Mouse (Mus musculus): ENCODE measurements around the gene Tnnt2. TPM values are rescaled to one million over a fixed set of nuclear protein-coding genes. Genes with fewer than 3 reads are reported as not detected.

Gene Tnnt2
- polyA plus RNA-seq, 1 experiment from 2014 or later: 2,168 TPM

DNA sequence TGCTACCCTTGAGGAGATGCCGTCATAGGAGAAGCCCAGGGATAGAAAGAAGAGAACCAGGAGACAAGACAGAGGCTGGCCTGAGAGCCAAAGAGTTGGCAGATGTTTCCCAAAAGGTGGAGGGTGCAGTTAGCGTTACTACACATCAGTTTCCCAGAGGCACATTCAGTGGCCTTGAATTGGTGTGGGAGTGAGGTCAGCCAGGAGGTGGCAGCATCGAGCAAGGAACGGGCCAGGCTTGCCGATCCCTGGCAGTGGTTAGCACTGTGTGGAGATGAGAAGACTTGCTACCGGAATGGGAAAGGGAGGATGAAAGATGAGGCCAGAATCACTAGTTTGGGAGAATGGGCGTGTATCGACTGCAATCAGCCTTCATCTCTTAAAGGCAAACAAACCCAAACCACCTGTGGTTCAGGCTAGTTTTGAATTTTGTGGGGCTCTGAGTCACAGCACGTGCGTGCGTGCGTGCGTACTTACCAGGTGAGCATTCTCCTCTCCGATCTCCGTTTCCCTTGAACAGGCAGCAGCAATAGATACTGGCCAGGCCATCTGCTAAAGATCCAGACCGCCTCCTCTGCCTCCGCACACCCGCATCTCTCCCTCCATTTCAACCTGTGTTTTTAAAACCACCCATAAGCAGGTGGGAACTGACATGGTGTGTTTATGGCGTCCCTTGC is 29.5 kb downstream of the Tnnt2 start:
- Histone ChIP-seq H3K4me3 (no peak overlapping the region), H3K27me3 (ENCODE audit: insufficient read depth, poor library complexity, severe bottlenecking) (peaks cover 27% of the 10 kb centered on the region), H3K27ac (no peak overlapping the region), H3K36me3 (no peaks in the 10 kb centered on the region), H3K4me1 (peaks cover 15% of the 10 kb centered on the region), H3K9me3 (no peaks in the 10 kb centered on the region)
- DNase-seq (ENCODE audit: low spot score): peak; percentile 92
- WGBS: 44% methylated on average over 19 of the region's 19 CpGs

DNA sequence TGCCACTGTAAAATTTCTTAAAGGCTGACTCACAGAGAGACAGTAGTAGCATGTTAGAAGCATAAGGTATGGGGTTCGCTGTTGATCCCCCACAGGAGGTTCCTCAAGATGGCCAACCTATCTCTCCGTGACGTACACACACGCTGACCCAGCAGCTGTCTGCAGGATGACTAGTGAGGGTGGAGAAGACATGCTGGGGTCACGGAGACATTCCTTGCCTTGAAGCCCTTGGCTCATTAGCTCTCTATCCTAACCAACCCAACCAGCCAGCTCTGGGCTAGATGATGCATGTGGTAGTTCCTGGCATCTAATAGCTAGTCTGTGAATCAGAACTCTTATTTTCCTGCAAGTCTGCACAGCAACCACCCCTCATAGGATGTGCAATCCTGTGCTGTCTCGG is 32.4 kb downstream of the Tnnt2 start:
- peaks cover 30% of the 10 kb centered on the region for H3K27me3 ChIP-seq (ENCODE audit: insufficient read depth, poor library complexity, severe bottlenecking)
- H3K9me3 ChIP-seq: no peaks in the 10 kb centered on the region
- no peak overlapping the region for H3K27ac ChIP-seq
- no peaks in the 10 kb centered on the region for H3K4me1 ChIP-seq
- no peak overlapping the region for H3K4me3 ChIP-seq
- no peaks in the 10 kb centered on the region for H3K36me3 ChIP-seq
- no peak for DNase-seq (ENCODE audit: low spot score)
- 80% methylated on average over 6 of the region's 6 CpGs for WGBS

DNA sequence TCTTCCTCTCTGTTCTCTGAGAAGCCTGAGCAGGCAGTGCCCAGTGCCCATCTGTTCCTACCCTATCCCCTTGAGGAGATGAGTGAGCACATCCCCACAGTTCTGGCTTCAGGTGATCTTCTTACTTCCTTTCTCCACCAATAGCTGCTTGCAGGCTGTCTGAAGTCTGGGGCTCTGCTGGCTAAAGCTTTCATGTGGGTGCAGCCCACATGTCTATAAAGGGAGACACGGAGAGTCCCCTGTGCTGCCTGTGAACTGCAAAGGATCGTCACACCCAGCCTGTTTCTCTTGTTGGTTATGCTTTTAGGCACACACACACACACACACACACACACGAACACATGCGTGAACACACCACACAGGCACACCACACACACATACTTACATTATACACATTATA is 36.8 kb downstream of the Tnnt2 start:
- 78% methylated on average over 4 of the region's 4 CpGs for WGBS

DNA sequence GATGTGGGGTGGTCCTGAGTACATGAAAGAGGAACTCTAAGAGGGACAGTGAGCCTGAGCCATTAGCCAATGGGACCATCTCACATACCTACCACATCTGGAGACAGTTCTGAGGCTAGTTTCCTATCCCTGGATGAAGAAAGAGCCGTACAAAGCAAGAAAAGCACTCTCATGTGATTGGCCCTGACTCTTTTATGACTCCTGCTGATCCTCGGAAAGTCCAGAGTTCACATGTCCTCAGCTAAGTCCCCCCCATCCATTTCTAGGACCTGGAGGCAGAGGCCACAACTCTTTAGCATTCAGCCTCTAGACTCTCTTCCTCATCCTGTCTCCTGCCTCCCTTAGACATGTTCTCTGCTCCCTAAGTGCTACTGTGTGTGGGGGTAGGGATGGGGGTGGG is 41.1 kb downstream of the Tnnt2 start:
- H3K27ac ChIP-seq: no peak overlapping the region
- no peaks in the 10 kb centered on the region for H3K4me1 ChIP-seq
- 65% methylated on average over 2 of the region's 2 CpGs for WGBS
- H3K9me3 ChIP-seq: no peaks in the 10 kb centered on the region
- no peaks in the 10 kb centered on the region for H3K36me3 ChIP-seq
- DNase-seq (ENCODE audit: low spot score): no peak
- peaks cover 36% of the 10 kb centered on the region for H3K27me3 ChIP-seq (ENCODE audit: insufficient read depth, poor library complexity, severe bottlenecking)
- H3K4me3 ChIP-seq: no peak overlapping the region

More for the DNA sequence above, 36.8 kb downstream of the Tnnt2 start:
- no peaks in the 10 kb centered on the region for H3K9me3 ChIP-seq
- no peak overlapping the region for H3K4me3 ChIP-seq
- no peaks in the 10 kb centered on the region for H3K36me3 ChIP-seq
- DNase-seq (ENCODE audit: low spot score): no peak
- H3K4me1 ChIP-seq: no peaks in the 10 kb centered on the region
- H3K27ac ChIP-seq: no peak overlapping the region
- H3K27me3 ChIP-seq (ENCODE audit: insufficient read depth, poor library complexity, severe bottlenecking): peaks cover 13% of the 10 kb centered on the region

DNA sequence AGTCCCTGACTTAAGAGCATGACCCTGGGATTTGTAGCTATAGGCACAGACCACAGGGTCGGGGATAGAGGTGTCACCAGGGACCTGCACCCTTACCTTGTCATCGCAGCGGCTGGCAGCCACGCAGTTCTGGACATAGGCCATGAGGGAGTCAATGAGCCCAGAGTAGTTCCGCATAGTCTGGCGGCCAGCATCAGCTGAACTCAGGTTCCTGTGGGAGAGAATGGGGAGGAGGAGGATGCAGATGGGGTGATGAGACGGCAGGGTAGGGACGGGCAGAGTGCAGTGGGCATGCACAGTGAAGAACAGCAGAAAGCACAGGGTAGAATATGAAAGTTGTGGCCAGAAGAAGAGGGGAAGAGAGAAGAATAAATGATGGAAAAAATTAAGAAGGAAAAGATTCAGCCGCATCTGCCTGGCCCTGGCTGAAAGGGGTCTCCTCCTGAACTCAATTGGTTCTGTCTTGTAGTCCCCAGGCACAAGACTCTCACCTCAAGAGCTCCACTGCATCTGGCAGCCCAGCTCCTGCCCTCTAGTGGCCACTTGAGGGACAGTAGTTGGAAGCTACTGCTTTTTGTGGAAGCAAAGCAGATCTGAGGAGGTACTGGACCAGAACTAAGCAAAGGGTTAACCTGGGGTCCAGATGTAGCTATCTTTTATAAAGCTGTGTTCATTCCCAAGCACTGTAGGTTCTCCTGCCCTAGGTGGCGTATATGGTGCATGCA is 46.4 kb downstream of the Tnnt2 start:
- no peak for DNase-seq (ENCODE audit: low spot score)
- peaks cover 37% of the 10 kb centered on the region; the same call in 1 of the 2 replicates for H3K27me3 ChIP-seq (ENCODE audit: insufficient read depth, poor library complexity, severe bottlenecking)
- no peaks in the 10 kb centered on the region for H3K4me1 ChIP-seq
- H3K4me3 ChIP-seq: no peak overlapping the region
- no peaks in the 10 kb centered on the region for H3K36me3 ChIP-seq
- 62% methylated on average over 10 of the region's 10 CpGs for WGBS
- H3K9me3 ChIP-seq: no peaks in the 10 kb centered on the region
- H3K27ac ChIP-seq: no peak overlapping the region

DNA sequence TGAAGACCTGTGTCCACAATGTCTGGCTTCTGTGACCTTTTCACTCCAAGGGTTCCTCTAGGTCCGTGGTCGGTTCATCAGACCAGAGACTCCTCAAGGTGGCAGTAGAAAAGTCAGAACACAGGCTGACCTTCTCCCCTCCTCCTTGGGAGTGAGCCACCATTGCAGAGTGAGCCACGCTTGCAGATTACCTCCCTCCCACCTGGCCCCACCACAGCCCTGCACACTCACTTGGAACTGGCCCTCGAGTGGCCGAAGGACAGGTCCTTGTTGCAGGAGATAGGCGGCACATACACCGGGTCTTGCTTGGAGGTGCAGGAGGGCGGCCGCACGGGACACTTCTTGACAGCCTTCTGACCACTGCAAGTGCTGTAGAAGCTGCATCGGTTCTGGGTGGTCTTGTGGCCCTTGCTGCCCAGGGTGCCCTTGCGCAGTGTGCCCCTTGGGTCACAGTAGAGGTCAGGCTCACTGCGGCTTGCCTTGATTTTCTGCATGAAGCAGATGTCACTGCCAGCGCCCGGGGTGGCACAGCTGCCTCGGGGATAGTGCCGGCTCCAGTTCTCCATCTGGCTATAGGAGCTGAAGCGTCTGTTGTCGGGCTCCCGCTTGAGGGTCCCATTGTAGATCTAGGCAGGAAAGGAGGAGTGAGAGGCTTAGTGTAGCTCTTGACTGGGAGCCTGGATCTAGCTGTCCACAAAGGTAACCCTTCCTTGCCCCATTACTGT is 53.5 kb downstream of the Tnnt2 start:
- no peak overlapping the region for H3K4me3 ChIP-seq
- H3K27ac ChIP-seq: no peak overlapping the region
- H3K27me3 ChIP-seq (ENCODE audit: insufficient read depth, poor library complexity, severe bottlenecking): peaks cover 36% of the 10 kb centered on the region
- peaks cover 13% of the 10 kb centered on the region; the same call in 1 of the 2 replicates for H3K4me1 ChIP-seq
- H3K9me3 ChIP-seq: no peaks in the 10 kb centered on the region
- WGBS: 73% methylated on average over 20 of the region's 20 CpGs
- DNase-seq (ENCODE audit: low spot score): no peak
- H3K36me3 ChIP-seq: no peaks in the 10 kb centered on the region

DNA sequence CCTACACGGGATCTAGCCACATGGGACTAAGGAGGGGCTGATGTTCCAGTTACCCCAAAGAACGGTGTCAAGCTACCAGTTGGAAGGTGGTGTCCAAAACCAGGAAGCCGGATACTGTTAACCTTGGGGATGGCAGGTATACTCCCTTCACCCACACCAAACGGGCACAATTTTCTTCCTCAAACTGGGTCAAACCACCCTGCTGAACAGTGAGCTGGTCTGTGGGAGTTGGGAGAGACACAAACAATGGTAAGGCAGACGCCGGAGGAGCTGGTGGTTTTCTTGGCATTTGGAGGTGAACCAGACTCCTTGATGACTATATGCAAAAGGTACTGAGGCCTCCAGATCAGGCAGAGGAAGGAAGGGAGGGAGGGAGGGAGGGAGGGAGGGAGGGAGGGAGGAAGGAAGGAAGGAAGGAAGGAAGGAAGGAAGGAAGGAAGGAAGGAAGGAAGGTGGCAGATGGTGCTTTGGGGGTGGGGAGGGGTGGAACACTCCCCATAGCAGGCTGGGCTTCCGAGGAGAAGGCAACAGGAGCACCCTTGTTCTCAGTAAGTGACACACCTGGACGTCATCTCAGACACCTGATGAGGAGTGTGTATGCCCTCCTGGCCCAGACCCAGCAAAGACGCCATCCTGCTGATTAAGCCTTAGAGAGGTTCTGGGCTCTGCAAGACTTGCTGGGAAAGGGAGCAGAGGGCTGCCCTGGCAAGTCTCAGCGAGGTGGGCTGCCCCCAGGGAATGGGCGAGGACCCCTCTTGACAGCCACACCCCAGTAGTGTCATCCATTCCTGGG is 55.5 kb downstream of the Tnnt2 start:
- Histone ChIP-seq H3K36me3 (no peaks in the 10 kb centered on the region), H3K9me3 (no peaks in the 10 kb centered on the region), H3K27ac (peak overlapping the region; percentile 36; the same call in 1 of the 2 replicates), H3K27me3 (ENCODE audit: insufficient read depth, poor library complexity, severe bottlenecking) (peaks cover 43% of the 10 kb centered on the region), H3K4me3 (no peak overlapping the region), H3K4me1 (peaks cover 13% of the 10 kb centered on the region; the same call in 1 of the 2 replicates)
- 71% methylated on average over 11 of the region's 11 CpGs for WGBS
- DNase-seq (ENCODE audit: low spot score): no peak

DNA sequence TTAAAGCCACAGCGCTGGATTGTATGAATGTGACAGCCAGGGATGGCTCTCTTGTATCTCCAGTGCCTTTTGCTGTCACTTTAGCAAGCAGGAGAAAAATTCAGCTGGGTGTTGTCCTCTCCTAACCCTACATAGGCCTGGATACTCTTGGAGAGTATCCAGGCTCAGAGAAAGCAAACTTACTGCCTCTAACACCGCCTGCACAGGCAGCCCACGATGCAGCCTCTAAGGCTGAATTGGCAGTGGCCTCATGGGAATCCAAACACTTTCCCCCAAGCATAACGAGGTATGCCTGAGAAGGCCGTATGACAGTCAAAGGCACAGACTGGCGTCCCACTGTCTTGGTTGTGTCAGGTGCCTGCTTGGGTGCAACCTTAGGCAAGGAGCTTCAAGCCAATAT is 56.1 kb downstream of the Tnnt2 start:
- no peaks in the 10 kb centered on the region for H3K36me3 ChIP-seq
- H3K4me1 ChIP-seq: peaks cover 13% of the 10 kb centered on the region; the same call in 1 of the 2 replicates
- peak overlapping the region; percentile 36; the same call in 1 of the 2 replicates for H3K27ac ChIP-seq
- 74% methylated on average over 6 of the region's 6 CpGs for WGBS
- no peak overlapping the region for H3K4me3 ChIP-seq
- H3K27me3 ChIP-seq (ENCODE audit: insufficient read depth, poor library complexity, severe bottlenecking): peaks cover 40% of the 10 kb centered on the region
- no peaks in the 10 kb centered on the region for H3K9me3 ChIP-seq
- DNase-seq (ENCODE audit: low spot score): no peak

DNA sequence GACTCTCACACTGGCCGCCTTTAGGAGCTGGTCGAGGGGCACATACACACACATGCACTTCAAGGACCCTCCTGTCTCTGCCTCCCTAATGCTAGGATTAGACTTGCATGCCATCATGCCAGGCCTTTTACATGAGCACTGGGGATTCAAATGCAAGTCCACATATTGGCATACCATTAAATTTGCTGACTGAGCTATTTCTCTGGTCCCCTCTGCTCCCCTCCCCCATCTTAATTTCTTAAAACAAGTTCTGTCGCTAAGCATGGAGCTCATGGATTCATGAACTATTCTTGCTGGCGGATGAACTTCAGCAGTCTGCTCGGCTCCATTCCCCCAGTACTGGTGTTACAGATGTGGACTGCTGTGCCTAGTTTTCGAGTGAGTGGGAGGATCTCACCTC is 56.6 kb downstream of the Tnnt2 start:
- no peak overlapping the region for H3K4me3 ChIP-seq
- H3K27ac ChIP-seq: no peak overlapping the region
- 79% methylated on average over 6 of the region's 6 CpGs for WGBS
- peaks cover 13% of the 10 kb centered on the region; the same call in 1 of the 2 replicates for H3K4me1 ChIP-seq
- no peak for DNase-seq (ENCODE audit: low spot score)
- no peaks in the 10 kb centered on the region for H3K9me3 ChIP-seq
- H3K27me3 ChIP-seq (ENCODE audit: insufficient read depth, poor library complexity, severe bottlenecking): peaks cover 40% of the 10 kb centered on the region
- no peaks in the 10 kb centered on the region for H3K36me3 ChIP-seq

DNA sequence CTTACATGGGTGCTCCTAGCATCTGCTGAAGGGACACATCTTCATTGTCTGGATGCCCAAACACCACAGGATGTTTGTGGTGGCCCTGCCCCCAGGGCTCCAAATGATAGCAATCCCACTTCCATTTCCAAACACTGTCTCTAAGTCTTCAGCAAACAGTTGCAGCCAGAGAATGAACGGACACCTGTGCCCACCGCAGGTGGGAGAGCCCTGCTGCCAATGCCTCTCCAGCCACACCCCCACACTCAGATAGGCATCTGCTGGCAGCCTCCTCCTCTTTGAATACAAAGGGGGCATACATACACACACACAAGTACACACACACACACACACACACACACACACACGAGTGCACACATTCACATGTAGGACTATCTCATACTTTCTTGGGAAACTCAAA is 57.2 kb downstream of the Tnnt2 start:
- Histone ChIP-seq H3K27me3 (ENCODE audit: insufficient read depth, poor library complexity, severe bottlenecking) (peaks cover 42% of the 10 kb centered on the region), H3K36me3 (no peaks in the 10 kb centered on the region), H3K9me3 (no peaks in the 10 kb centered on the region), H3K27ac (no peak overlapping the region), H3K4me3 (no peak overlapping the region), H3K4me1 (peaks cover 13% of the 10 kb centered on the region; the same call in 1 of the 2 replicates)
- DNase-seq (ENCODE audit: low spot score): no peak
- 77% methylated on average over 3 of the region's 3 CpGs for WGBS

DNA sequence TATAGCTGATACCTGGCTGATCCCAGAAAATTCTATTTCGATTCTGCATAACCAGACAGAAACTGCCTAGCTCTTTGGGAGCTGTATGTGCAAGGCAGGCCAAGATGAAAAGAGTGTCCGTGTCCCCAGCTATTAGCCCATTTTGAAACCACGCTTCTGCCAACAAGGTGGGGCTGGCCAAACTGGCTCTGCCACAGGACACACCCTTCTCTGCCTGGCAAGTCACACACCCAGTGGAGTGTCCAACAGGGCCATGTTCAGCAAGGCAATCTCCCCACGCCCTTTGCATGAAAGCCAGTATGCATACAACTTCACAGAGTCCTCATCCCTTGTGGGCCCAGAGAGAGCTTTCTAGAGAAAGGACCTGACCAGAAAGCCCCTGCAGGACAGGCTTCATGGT is 59.2 kb downstream of the Tnnt2 start:
- Histone ChIP-seq H3K27me3 (ENCODE audit: insufficient read depth, poor library complexity, severe bottlenecking) (peaks cover 50% of the 10 kb centered on the region), H3K36me3 (no peaks in the 10 kb centered on the region), H3K27ac (no peak overlapping the region), H3K9me3 (no peaks in the 10 kb centered on the region), H3K4me1 (peaks cover 6% of the 10 kb centered on the region; the same call in 1 of the 2 replicates), H3K4me3 (no peak overlapping the region)
- DNase-seq (ENCODE audit: low spot score): no peak
- 83% methylated on average over 4 of the region's 4 CpGs for WGBS

DNA sequence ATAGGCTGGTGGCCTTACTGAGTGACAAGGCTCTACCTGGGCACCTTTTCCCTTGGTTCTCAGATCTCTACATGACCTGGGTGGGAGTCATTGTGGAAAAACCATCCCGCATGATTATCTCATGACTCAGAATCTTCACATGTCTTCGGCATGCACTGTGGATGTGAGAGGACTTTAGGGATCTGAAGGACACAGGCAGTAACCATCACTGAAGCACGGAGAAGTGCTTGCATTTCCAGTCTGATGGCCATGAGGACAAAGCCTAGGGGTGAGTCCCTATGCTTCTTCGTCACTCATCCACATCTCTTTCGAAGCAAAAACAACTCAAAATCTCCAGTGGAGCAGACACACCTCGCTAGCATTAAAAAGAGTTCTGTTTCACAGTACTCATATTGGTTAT is 63.1 kb downstream of the Tnnt2 start:
- 83% methylated on average over 6 of the region's 6 CpGs for WGBS
- Histone ChIP-seq H3K27me3 (ENCODE audit: insufficient read depth, poor library complexity, severe bottlenecking) (peaks cover 61% of the 10 kb centered on the region), H3K4me3 (no peak overlapping the region), H3K9me3 (no peaks in the 10 kb centered on the region), H3K36me3 (no peaks in the 10 kb centered on the region), H3K4me1 (no peaks in the 10 kb centered on the region), H3K27ac (no peak overlapping the region)
- no peak for DNase-seq (ENCODE audit: low spot score)

Measured in heart, embryonic 10.5 days (tissue).